Mouse (Mus musculus): ENCODE data around the gene Efna3. TPM values are rescaled to one million over a fixed set of nuclear protein-coding genes. Genes with fewer than 3 reads are reported as not detected.

Efna3 gene
- polyA plus RNA-seq, 1 experiment from 2014 or later, result 18.4 TPM

DNA sequence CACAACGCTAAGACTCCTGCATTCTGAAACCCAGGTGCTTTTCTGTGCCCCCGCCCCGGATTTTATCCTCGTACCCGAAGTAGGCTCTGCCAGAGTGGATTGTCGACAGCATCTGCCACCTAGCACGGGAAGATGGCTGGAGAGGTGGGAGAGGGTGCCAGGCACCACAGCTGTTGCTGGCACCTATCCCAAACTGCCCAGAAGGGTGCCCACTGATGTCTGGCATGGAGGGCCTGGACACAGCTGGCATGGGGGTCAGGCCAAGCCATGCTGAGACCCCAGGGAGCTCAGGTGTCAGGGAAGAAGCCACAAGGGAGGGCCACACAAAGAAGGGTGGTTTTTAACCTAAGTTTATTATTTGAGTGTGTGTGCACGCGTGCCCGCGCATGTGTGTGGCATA, 10.3 kb upstream of the Efna3 start:
- peaks cover 80% of the 10 kb centered on the region for H3K4me1 ChIP-seq
- no peaks in the 10 kb centered on the region for H3K9me3 ChIP-seq (replicated peaks)
- H3K27me3 ChIP-seq (ENCODE audit: low read depth, poor library complexity, severe bottlenecking), result 0 out of 2 replicates have a peak, but pooled peaks cover 5% of the 10 kb centered on the region
- H3K4me3 ChIP-seq, result no peak overlapping the region
- 57% methylated on average over 11 of the region's 11 CpGs for WGBS
- DNase-seq (ENCODE audit: low spot score), result no peak
- H3K27ac ChIP-seq, result 0 out of 2 replicates have a peak overlapping the region, but pooled peaks have one; percentile 1
- H3K36me3 ChIP-seq, result peaks cover 36% of the 10 kb centered on the region

DNA sequence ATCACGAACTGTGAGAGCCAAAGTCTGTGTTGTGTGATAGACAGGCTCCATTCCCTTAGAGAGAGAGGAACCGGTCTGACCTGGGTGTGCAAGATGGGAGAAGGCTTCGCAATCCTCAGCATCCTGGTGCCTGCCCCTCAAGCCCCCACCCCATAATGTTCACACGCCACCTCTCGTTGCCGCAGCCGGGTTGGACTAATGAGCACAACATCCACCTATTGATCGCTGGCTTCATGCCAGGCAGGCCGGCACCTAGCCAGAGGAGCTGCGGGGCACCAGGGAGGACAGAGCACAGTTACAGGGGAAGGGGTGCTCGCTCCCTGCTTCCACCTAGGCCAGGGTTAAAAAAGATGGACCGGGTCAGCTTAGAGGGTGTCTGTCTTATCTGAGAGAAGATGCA, 9.7 kb upstream of the Efna3 start:
- peak; percentile 34 for DNase-seq (ENCODE audit: low spot score)
- Histone ChIP-seq H3K27me3 (ENCODE audit: low read depth, poor library complexity, severe bottlenecking) (0 out of 2 replicates have a peak, but pooled peaks cover 5% of the 10 kb centered on the region), H3K9me3 (replicated peaks) (no peaks in the 10 kb centered on the region), H3K4me3 (no peak overlapping the region), H3K4me1 (peaks cover 86% of the 10 kb centered on the region), H3K27ac (peak overlapping the region; percentile 15; the same call in 1 of the 2 replicates), H3K36me3 (peaks cover 36% of the 10 kb centered on the region)
- 49% methylated on average over 12 of the region's 12 CpGs for WGBS

DNA sequence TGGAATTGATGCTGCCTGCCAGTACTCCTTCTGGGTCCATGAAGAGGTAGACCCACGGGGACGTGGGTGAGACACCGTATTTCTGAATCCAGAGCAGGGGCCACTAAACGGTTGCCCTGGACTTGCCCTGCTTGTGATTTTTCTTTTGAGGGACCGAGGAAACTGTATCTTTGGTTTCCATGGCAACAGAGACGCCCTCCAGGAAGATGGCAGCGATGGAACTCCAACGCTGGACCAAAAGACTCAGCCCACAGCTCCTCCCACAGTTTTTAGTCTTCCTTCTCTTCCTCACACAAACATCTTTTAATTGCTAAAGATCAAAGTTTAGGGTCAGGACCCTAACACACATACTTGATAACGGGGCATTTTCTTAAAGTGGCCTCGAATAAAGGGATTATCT, 9.2 kb upstream of the Efna3 start:
- 0 out of 2 replicates have a peak, but pooled peaks cover 5% of the 10 kb centered on the region for H3K27me3 ChIP-seq (ENCODE audit: low read depth, poor library complexity, severe bottlenecking)
- no peak overlapping the region for H3K4me3 ChIP-seq
- no peak overlapping the region for H3K27ac ChIP-seq
- 57% methylated on average over 10 of the region's 10 CpGs for WGBS
- no peak for DNase-seq (ENCODE audit: low spot score)
- H3K4me1 ChIP-seq, result peaks cover 87% of the 10 kb centered on the region
- H3K9me3 ChIP-seq (replicated peaks), result no peaks in the 10 kb centered on the region
- H3K36me3 ChIP-seq, result peaks cover 36% of the 10 kb centered on the region

DNA sequence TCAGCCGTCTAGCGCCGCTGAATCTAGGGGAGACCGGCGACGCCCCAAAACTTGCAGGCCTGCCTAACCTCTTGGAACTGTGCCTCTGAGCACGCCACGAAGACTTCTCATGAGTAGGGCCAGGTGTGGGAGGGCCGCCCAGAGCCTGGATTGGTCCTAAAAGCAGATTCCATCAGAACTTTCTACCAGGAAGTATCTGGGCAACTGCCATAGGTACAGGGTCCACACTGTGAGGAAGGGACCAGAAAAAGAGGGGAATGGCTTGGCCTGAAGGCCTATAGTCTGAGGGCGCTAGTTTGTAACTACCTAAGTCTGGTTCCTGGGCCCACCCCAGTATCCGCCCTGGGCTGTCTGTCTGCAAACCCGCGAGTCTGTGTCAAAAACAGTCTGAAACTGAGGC, 8.8 kb upstream of the Efna3 start:
- no peaks in the 10 kb centered on the region for H3K9me3 ChIP-seq (replicated peaks)
- H3K27me3 ChIP-seq (ENCODE audit: low read depth, poor library complexity, severe bottlenecking), result 0 out of 2 replicates have a peak, but pooled peaks cover 5% of the 10 kb centered on the region
- 76% methylated on average over 13 of the region's 13 CpGs for WGBS
- H3K4me1 ChIP-seq, result peaks cover 87% of the 10 kb centered on the region
- H3K27ac ChIP-seq, result 0 out of 2 replicates have a peak overlapping the region, but pooled peaks have one; percentile 6
- DNase-seq (ENCODE audit: low spot score), result peak; percentile 34
- H3K36me3 ChIP-seq, result peaks cover 36% of the 10 kb centered on the region
- H3K4me3 ChIP-seq, result no peak overlapping the region

DNA sequence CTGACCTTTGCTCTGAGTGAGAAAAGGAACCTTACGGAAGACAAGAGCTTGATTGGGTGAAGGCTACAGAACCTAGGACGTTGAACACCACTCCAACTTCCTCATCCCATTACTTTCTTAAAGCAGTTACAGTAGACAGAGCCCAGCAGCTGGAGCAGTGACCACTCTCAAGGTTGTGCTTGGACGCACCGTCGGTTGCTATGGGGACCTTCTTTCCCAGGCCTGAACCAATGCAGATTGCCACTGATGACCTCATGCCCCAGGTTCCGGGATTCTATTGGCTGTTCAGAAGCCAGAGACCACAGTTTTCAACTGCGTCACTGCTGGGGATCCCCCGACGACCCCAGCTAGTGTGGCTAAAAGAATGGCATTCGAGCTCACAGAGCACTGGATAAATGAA, 8.2 kb upstream of the Efna3 start:
- Histone ChIP-seq H3K27me3 (ENCODE audit: low read depth, poor library complexity, severe bottlenecking) (0 out of 2 replicates have a peak, but pooled peaks cover 5% of the 10 kb centered on the region), H3K27ac (no peak overlapping the region), H3K9me3 (replicated peaks) (no peaks in the 10 kb centered on the region), H3K4me3 (0 out of 2 replicates have a peak overlapping the region, but pooled peaks have one; percentile 4), H3K36me3 (peaks cover 36% of the 10 kb centered on the region), H3K4me1 (peaks cover 84% of the 10 kb centered on the region)
- 21% methylated on average over 10 of the region's 10 CpGs for WGBS
- DNase-seq (ENCODE audit: low spot score), result peak; percentile 51

DNA sequence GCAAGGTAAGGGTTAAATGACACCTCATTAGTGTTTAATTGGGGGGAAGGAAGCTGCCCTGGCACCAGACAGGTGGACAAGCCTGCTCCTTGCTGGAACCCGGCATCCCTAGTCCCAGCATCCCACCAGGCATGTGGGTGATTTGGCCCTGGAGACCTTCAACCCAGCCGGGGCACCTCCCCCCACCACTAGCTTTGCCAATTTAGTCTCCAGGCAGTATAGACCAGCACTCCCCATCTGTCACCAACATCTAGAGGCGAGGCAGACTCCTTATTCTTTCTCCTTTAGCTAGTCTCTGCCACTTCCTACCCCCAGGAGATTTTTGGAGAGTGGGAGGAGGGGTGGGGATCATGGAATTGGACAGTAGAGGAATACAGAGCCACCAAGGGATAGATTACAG, 7.6 kb upstream of the Efna3 start:
- H3K4me1 ChIP-seq, result peaks cover 79% of the 10 kb centered on the region
- WGBS, result 52% methylated on average over 3 of the region's 3 CpGs
- no peak overlapping the region for H3K4me3 ChIP-seq
- no peaks in the 10 kb centered on the region for H3K9me3 ChIP-seq (replicated peaks)
- H3K36me3 ChIP-seq, result peaks cover 31% of the 10 kb centered on the region
- 0 out of 2 replicates have a peak, but pooled peaks cover 5% of the 10 kb centered on the region for H3K27me3 ChIP-seq (ENCODE audit: low read depth, poor library complexity, severe bottlenecking)
- DNase-seq (ENCODE audit: low spot score), result no peak
- H3K27ac ChIP-seq, result no peak overlapping the region

DNA sequence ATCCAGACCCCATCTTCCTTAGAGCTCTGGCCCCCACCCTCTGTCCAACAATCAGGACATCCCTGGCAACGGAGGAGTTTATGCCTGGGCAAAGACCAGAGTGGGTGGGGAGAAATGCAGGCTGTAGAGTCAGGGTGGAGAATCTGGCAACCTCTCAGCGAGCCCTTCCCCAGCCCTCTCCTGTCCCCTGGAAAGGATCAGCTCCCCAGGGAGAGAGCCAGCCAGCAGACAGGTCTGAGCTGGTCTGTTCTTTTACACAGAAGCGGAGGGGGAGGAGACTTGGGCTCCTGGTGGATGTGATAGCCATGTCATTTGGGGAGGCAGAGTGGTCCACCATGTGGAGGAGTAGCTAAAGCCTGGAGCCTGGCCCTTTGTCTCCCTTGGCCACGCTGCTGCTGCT, 5.9 kb upstream of the Efna3 start:
- no peaks in the 10 kb centered on the region for H3K9me3 ChIP-seq (replicated peaks)
- H3K4me3 ChIP-seq, result no peak overlapping the region
- DNase-seq (ENCODE audit: low spot score), result no peak
- H3K36me3 ChIP-seq, result peaks cover 14% of the 10 kb centered on the region
- 13% methylated on average over 4 of the region's 4 CpGs for WGBS
- H3K4me1 ChIP-seq, result peaks cover 65% of the 10 kb centered on the region
- peaks cover 6% of the 10 kb centered on the region; the same call in 1 of the 2 replicates for H3K27me3 ChIP-seq (ENCODE audit: low read depth, poor library complexity, severe bottlenecking)
- peak overlapping the region; percentile 19; the same call in 1 of the 2 replicates for H3K27ac ChIP-seq

DNA sequence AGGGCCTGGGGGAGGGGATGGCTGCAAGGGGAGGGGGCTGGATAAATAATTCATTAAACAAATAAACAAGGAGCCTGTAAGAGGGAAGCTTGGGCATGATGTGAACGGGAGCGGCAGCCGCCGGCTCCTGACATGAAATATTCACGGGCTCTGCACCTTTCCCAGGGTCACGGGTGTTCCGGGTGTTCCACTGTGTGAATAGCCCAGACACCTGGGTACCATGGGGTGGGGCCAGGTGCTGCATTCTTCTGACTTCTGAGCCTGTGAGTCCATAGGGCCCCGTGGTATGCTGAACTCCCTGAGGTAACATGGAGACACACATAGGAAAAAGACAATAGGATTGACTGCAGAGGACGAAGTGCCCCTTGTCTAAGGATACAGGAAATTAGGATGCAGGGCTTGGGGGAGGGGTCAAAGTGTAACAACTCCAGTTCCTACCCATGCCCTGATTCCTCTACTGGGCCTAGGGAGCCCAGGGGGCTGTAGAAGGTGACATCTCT, 4.7 kb upstream of the Efna3 start:
- Histone ChIP-seq H3K27me3 (ENCODE audit: low read depth, poor library complexity, severe bottlenecking) (peaks cover 13% of the 10 kb centered on the region; the same call in 1 of the 2 replicates), H3K9me3 (replicated peaks) (no peaks in the 10 kb centered on the region), H3K4me1 (peaks cover 63% of the 10 kb centered on the region), H3K27ac (peak overlapping the region; percentile 72), H3K36me3 (peaks cover 2% of the 10 kb centered on the region), H3K4me3 (peak overlapping the region; percentile 6)
- WGBS, result 29% methylated on average over 9 of the region's 9 CpGs
- DNase-seq (ENCODE audit: low spot score), result no peak

DNA sequence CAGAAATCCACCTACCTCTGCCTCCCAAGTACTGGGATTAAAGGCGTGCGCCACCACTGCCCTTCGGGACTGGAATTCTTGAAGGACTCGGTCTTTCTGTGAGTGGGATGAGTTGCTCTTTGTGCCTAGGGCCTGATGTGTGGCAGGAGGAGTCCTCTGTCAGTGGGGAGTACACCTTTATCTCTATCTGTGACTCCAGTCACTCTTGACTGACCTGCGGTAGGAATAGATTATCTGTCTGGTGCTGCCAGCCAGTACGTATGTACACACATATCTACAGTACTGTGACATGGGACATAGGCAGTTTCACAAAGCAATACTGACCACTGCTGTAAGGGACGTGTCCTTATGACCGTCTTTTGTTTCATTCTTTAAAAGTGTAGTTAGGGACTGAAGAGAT, 3.1 kb upstream of the Efna3 start:
- Histone ChIP-seq H3K27me3 (ENCODE audit: low read depth, poor library complexity, severe bottlenecking) (peaks cover 25% of the 10 kb centered on the region), H3K4me3 (no peak overlapping the region)
- 95% methylated on average over 8 of the region's 8 CpGs for WGBS

DNA sequence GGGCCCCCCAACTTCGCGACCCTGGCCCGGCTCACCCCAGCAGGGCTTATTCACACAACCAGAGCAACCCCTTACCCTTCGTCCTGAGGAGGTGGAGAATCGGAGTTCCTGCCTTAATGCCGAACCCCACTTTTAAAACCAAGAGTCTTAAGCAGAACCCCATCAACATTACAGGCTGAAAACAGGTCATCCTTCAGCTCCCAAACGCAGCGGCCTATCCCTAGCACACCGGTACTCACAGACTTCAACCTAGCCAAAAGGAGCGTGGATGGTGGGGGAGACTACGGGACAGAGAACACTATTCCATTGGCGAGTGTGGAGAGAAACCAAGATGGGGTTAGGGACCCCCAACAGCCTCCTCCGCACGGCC, 649 bp downstream of the Efna3 start:
- WGBS, result 0% methylated on average over 14 of the region's 14 CpGs
- no peaks in the 10 kb centered on the region for H3K36me3 ChIP-seq
- H3K27ac ChIP-seq, result peak overlapping the region; percentile 89
- no peaks in the 10 kb centered on the region for H3K9me3 ChIP-seq (replicated peaks)
- no peak for DNase-seq (ENCODE audit: low spot score)
- peak overlapping the region; percentile 79 for H3K4me3 ChIP-seq
- H3K27me3 ChIP-seq (ENCODE audit: low read depth, poor library complexity, severe bottlenecking), result peaks cover 58% of the 10 kb centered on the region
- peaks cover 66% of the 10 kb centered on the region for H3K4me1 ChIP-seq

More for the DNA sequence above, 3.1 kb upstream of the Efna3 start:
- Histone ChIP-seq H3K4me1 (peaks cover 63% of the 10 kb centered on the region), H3K27ac (no peak overlapping the region), H3K36me3 (no peaks in the 10 kb centered on the region), H3K9me3 (replicated peaks) (no peaks in the 10 kb centered on the region)
- no peak for DNase-seq (ENCODE audit: low spot score)

DNA sequence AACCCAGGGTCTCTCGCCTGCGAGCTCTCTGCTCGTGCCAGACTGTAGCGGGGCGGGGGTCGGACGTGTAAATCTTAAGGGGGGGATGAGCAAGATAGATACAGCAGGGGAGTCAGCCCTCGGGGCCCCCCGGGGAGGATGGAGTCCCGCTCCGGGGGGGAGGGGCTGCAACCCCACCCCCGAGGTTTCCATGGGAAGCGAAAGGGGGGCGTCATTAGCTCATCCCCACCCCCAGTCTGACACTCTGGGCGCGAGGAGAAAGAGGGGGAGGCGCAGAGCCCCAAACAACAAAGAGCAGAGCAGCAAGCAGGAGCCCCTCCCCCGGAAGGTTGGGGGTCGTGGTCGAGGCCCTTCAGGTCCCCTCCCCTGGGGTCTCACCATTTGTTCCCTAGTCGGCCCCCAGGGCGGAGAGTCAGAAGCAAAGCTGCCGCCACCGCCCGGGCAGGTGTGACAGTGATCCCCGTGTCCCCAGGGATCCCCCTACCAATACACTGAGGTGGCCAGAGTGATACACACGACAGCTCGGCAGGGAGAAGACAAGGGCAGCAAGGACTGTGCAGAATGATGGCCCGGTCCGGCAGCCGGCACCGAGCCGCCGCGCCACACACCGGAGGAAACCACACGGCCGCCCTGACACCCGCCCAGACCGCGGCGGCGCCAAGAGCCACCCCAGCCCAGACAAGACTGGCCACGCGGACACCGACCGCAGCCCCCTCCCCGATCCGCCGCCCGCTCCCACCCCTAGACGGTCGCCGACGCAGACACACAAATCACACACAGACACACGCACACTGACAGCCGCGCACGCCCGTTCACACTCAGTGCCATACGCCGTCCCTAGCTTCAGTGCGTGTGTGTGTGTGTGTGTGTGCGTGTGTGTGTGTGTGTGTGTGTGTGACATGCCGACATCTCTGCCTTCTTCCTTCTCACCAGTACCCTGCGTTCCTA, 1.3 kb downstream of the Efna3 start:
- WGBS, result under 1% methylated on average over 66 of the region's 66 CpGs
- Histone ChIP-seq H3K27ac (peak overlapping the region; percentile 89), H3K9me3 (replicated peaks) (no peaks in the 10 kb centered on the region), H3K4me3 (peak overlapping the region; percentile 79), H3K27me3 (ENCODE audit: low read depth, poor library complexity, severe bottlenecking) (peaks cover 58% of the 10 kb centered on the region), H3K36me3 (no peaks in the 10 kb centered on the region), H3K4me1 (peaks cover 66% of the 10 kb centered on the region)
- peak; percentile 71 for DNase-seq (ENCODE audit: low spot score)

DNA sequence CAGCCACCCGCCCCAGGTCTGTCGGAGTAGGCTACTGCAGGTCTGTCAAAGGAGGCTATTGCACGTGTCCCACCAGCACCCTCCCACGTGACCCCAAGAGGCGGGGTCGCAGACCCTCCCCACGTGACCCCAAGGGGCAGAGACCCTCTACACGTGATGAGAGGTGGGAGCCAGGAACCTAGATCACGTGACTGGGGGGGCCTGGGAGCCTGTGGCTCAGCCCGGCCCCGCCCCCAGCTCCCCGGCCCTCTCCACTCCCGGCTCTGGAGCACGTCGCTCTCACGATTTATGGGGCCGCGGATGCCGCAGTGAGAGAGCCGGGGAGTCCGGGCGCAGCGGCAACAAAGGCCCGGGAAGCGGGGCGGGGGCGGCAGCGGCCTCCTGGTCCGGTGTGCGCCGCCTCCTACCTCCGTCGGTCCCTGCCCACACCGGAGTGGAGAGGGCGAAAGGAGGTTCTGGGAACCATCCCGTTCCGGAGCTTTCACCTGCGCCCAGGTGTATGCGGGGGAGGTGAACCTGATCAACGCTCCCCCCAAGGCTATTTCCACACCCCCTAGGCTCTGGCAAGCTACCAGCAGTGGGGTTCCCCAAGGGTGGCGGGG, 2.1 kb downstream of the Efna3 start:
- H3K4me1 ChIP-seq, result peaks cover 72% of the 10 kb centered on the region
- DNase-seq (ENCODE audit: low spot score), result peak; percentile 93
- H3K27ac ChIP-seq, result peak overlapping the region; percentile 89
- peaks cover 64% of the 10 kb centered on the region for H3K27me3 ChIP-seq (ENCODE audit: low read depth, poor library complexity, severe bottlenecking)
- H3K36me3 ChIP-seq, result no peaks in the 10 kb centered on the region
- H3K4me3 ChIP-seq, result peak overlapping the region; percentile 79
- H3K9me3 ChIP-seq (replicated peaks), result no peaks in the 10 kb centered on the region
- 1% methylated on average over 41 of the region's 41 CpGs for WGBS
